Mouse (Mus musculus) heart, postnatal 0 days (tissue): ENCODE data around the gene Vps33b. TPM values are rescaled to one million over a fixed set of nuclear protein-coding genes. Genes with fewer than 3 reads are reported as not detected.

Experiments
- ATAC-seq: fragments of 200-750 bp; cut with Nextera tagmentation; 2 replicates; pipeline ENCODE4 v1.8.0; 2017; ENCODE audit warnings: low read depth, moderate number of reproducible peaks, moderate library complexity; ENCODE audit not compliant: insufficient read depth
- DNase-seq: peaks from one replicate; pipeline ENCODE4 v3.0.0-alpha.2; 2016; ENCODE audit warnings: low spot score
- H3K27ac ChIP-seq: fragments of 300-500 bp; sonication (generic); 2 replicates; pipeline ENCODE4 v1.5.1; 2014; ENCODE audit warnings: low read depth, mild to moderate bottlenecking
- H3K27me3 ChIP-seq: fragments of 300-500 bp; sonication (generic); 2 replicates; pipeline ENCODE4 v1.6.1; 2014; ENCODE audit warnings: low read length, mixed read lengths; ENCODE audit not compliant: control insufficient read depth, insufficient read depth
- H3K36me3 ChIP-seq: fragments of 300-500 bp; sonication (generic); replicated peaks from 2 replicates; pipeline ENCODE4 v1.6.1; 2014; ENCODE audit warnings: low read length, mixed read lengths; ENCODE audit not compliant: control insufficient read depth, insufficient read depth
- H3K4me1 ChIP-seq: fragments of 300-500 bp; sonication (generic); 2 replicates; pipeline ENCODE4 v1.6.1; 2014; ENCODE audit warnings: antibody characterized with exemption; ENCODE audit not compliant: control insufficient read depth, insufficient read depth
- H3K4me2 ChIP-seq: fragments of 300-500 bp; sonication (generic); 2 replicates; pipeline ENCODE4 v1.6.1; 2014; ENCODE audit warnings: low read depth, mild to moderate bottlenecking, low read length, moderate library complexity
- H3K4me3 ChIP-seq: fragments of 300-500 bp; sonication (generic); 2 replicates; pipeline ENCODE4 v1.5.1; 2014; ENCODE audit warnings: low read depth, low read length
- H3K9ac ChIP-seq: fragments of 300-500 bp; sonication (generic); replicated peaks from 2 replicates; pipeline ENCODE4 v1.6.1; 2014; ENCODE audit warnings: low read depth, low read length, mixed read lengths
- H3K9me3 ChIP-seq: fragments of 300-500 bp; sonication (generic); replicated peaks from 2 replicates; pipeline ENCODE4 v1.6.1; 2016; ENCODE audit warnings: low read length; ENCODE audit not compliant: control insufficient read depth
- CTCF ChIP-seq: IDR thresholded peaks from 2 replicates; pipeline ENCODE4 v1.5.1; 2016; ENCODE audit warnings: antibody characterized with exemption, control low read depth, low read depth
- EP300 ChIP-seq: IDR thresholded peaks from 2 replicates; pipeline ENCODE4 v1.6.1; 2016; ENCODE audit warnings: antibody characterized with exemption, low read depth
- WGBS: fragments of 180-500 bp; shearing (Covaris S2); extraction: QIAGEN DNeasy Blood & Tissue Kit; methylation state at CpG from one replicate; pipeline ENCODE4 v1.1.7; 2014; 5-methylcytosine and 5-hydroxymethylcytosine counted together
- polyA plus RNA-seq: library from polyadenylated mRNA; unstranded; fragments of >200 nt; fragmentation: Nextera tagmentation; extraction: Ambion mirVana; gene quantifications from 2 replicates; pipeline ENCODE4 v1.2.1, GENCODE M21; 2015
- total RNA-seq: library from RNA; depleted of rRNA; stranded (reverse); fragments of >200 nt; gene quantifications from 2 replicates; pipeline ENCODE4 v1.2.3, GENCODE M21; 2014; ENCODE audit warnings: low replicate concordance; rRNA removed

Vps33b gene
- total RNA-seq = 8.0 and 8.7 TPM in 2 replicates
- polyA plus RNA-seq = 3.6 and 3.9 TPM in 2 replicates

DNA sequence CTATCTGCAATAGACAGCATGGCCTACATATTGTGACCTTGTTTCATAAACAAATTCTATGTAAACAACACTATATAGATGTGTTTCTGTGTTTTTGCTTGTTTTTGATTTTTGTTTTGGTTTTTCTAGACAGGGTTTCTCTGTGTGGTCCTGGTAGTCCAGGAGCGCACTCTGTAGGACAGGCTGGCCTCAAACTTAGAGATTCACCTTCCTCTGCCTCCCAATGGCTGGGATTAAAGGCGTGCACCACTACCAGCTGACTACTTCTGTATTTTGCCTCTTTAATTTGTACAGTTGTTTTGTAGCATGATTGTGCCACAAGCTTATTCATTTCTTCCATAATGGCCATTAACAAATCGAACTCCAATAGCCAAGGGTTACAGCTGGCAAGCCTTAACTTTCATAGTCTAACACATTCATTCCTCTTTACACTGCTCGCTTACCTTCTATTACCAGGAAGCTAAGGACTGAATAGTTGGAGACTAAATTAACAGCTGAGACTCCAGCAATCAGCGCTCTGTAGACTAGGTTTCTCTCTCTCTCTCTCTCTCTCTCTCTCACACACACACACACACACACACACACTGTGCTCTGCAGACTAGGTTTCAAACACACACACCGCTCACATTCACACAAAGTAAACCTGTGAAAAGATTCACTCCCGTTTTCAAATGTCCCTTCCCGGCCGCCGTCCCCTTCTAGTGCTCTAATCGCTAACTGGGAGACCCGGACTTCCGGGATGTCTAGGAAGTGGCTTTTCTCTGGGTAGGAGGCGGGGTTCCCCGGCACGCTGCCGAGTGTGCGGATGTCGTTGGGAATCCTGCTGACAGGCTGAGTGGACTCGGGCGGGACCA, at the start of gene Vps33b:
Vps33b (plus strand) TSS at position 753 of the 854 bp plus-strand sequence.
- ATAC-seq (peak; percentile 90), DNase-seq (peak; percentile 91)
- peak within 1 kb of the TSS; percentile 73 for H3K4me3 ChIP-seq
- H3K36me3 ChIP-seq = peaks cover 37% of the 10 kb centered on the region
- no peaks in the 10 kb centered on the region for H3K27me3 ChIP-seq
- TF ChIP-seq EP300 (no peak), CTCF (no peak)
- H3K9me3 ChIP-seq = no peaks in the 10 kb centered on the region
- H3K4me1 ChIP-seq = peaks cover 23% of the 10 kb centered on the region
- peak within 1 kb of the TSS; percentile 85 for H3K27ac ChIP-seq
- H3K4me2 ChIP-seq = peak within 1 kb of the TSS; percentile 83
- WGBS = 4% methylated on average over 21 of the region's 21 CpGs
- peak within 1 kb of the TSS; percentile 56 for H3K9ac ChIP-seq

GRCm38 (mm10) chr7:80220237-80220797, 49.1 kb upstream of the Vps33b start:
- DNase-seq (no peak), ATAC-seq (no peak)
- WGBS = 92% methylated on average over 9 of the region's 9 CpGs
- H3K36me3 ChIP-seq = peaks cover 88% of the 10 kb centered on the region
- no peaks in the 10 kb centered on the region for H3K4me1 ChIP-seq
- H3K9me3 ChIP-seq = no peaks in the 10 kb centered on the region
- no peak overlapping the region for H3K4me2 ChIP-seq
- TF ChIP-seq CTCF (no peak), EP300 (no peak)
- H3K27ac ChIP-seq = no peak overlapping the region
- no peaks in the 10 kb centered on the region for H3K27me3 ChIP-seq
- H3K9ac ChIP-seq = no peak overlapping the region
- no peak overlapping the region for H3K4me3 ChIP-seq

DNA sequence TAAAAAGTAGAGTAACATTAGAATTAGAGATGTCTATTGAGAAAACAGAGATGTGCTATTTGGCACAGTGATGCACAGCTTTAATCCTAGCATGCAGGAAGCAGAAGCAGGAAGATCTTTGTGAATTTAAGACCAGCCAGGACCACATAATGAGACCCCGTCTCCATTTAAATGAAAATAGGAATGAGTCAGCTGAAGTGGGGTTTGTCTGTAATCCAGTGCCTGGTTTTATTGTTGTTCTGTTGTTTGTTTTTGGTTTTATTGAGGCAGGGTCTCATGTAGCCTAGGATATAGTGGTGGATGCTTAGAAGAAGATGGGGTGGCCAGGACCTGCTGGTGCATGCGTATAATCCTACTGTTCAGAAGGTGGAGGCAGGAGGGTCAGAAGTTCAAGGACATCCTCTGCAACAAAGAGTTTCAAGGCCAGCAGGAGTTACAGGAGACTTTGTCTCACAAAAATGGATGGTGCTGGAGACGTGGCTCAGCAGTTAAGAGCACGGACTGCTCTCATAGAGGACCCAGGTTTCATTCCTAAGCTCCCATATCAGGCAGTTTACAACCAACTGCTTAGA, 48.2 kb upstream of the Vps33b start:
- Histone ChIP-seq H3K27me3 (no peaks in the 10 kb centered on the region), H3K27ac (no peak overlapping the region), H3K9ac (no peak overlapping the region), H3K36me3 (peaks cover 86% of the 10 kb centered on the region), H3K4me2 (no peak overlapping the region), H3K4me1 (no peaks in the 10 kb centered on the region), H3K9me3 (no peaks in the 10 kb centered on the region), H3K4me3 (no peak overlapping the region)
- 77% methylated on average over 4 of the region's 4 CpGs for WGBS
- DNase-seq (no peak), ATAC-seq (no peak)
- TF ChIP-seq CTCF (no peak), EP300 (no peak)

DNA sequence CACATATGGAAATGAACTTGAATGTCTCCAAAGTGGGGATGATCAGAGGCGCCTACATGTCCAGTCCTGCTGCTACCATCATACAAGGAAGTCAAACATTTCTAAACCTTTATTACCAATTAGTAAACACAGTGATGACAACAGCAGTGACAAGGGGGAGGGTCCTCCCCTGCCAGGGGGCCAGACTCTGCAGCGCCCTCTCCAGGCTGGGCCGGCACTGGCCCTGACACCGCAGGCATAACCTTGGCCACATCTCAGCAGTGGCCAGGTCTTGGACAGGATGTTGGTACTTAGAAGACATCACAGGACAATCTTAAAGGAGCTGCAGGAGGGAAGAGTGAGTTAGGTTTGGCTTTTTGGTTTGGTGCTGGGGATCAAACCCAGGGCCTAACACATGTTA, 42.4 kb upstream of the Vps33b start:
- DNase-seq = no peak
- H3K4me1 ChIP-seq = 0 out of 2 replicates have a peak, but pooled peaks cover 8% of the 10 kb centered on the region
- no peak overlapping the region for H3K4me2 ChIP-seq
- H3K9me3 ChIP-seq = no peaks in the 10 kb centered on the region
- ATAC-seq = no peak
- peaks cover 52% of the 10 kb centered on the region for H3K36me3 ChIP-seq
- no peaks in the 10 kb centered on the region for H3K27me3 ChIP-seq
- H3K9ac ChIP-seq = no peak overlapping the region
- H3K4me3 ChIP-seq = no peak overlapping the region
- H3K27ac ChIP-seq = no peak overlapping the region
- WGBS = 95% methylated on average over 4 of the region's 4 CpGs
- TF ChIP-seq EP300 (no peak), CTCF (no peak)

GRCm38 (mm10) chr7:80230196-80230595, 39.3 kb upstream of the Vps33b start:
- no peaks in the 10 kb centered on the region for H3K9me3 ChIP-seq
- no peak overlapping the region for H3K9ac ChIP-seq
- 81% methylated on average over 6 of the region's 6 CpGs for WGBS
- no peaks in the 10 kb centered on the region for H3K27me3 ChIP-seq
- TF ChIP-seq EP300 (no peak), CTCF (no peak)
- no peak overlapping the region for H3K4me3 ChIP-seq
- no peak overlapping the region for H3K27ac ChIP-seq
- no peak for ATAC-seq
- H3K36me3 ChIP-seq = peaks cover 26% of the 10 kb centered on the region
- no peak overlapping the region for H3K4me2 ChIP-seq
- peaks cover 13% of the 10 kb centered on the region; the same call in 1 of the 2 replicates for H3K4me1 ChIP-seq
- DNase-seq = no peak
